Mouse (Mus musculus) forebrain, embryonic 14.5 days (tissue): ENCODE data around the gene Tspan9. TPM values are rescaled to one million over a fixed set of nuclear protein-coding genes. Genes with fewer than 3 reads are reported as not detected.

Source experiments
- ATAC-seq: fragments of 200-750 bp; cut with Nextera tagmentation; 2 replicates; pipeline ENCODE4 v1.8.0; 2017; ENCODE audit warnings: mild to moderate bottlenecking, moderate library complexity
- DNase-seq: peaks from one replicate; pipeline ENCODE4 v3.0.0-alpha.2; 2015; ENCODE audit warnings: low spot score
- H3K27ac ChIP-seq: fragments of 300-500 bp; sonication (generic); 2 replicates; pipeline ENCODE4 v1.5.1; 2014; ENCODE audit warnings: low read depth, mild to moderate bottlenecking, control low read depth, low read length, moderate library complexity
- H3K27me3 ChIP-seq: fragments of 300-500 bp; sonication (generic); replicated peaks from 2 replicates; pipeline ENCODE4 v1.6.1; 2014; ENCODE audit warnings: low read length, control low read depth, mixed read lengths; ENCODE audit not compliant: control insufficient read depth, insufficient read depth
- H3K36me3 ChIP-seq: fragments of 300-500 bp; sonication (generic); 2 replicates; pipeline ENCODE4 v1.6.1; 2014; ENCODE audit warnings: low read length, control low read depth; ENCODE audit not compliant: control insufficient read depth, insufficient read depth
- H3K4me1 ChIP-seq: fragments of 300-500 bp; sonication (generic); 2 replicates; pipeline ENCODE4 v1.6.1; 2014; ENCODE audit warnings: antibody characterized with exemption, low read length, control low read depth; ENCODE audit not compliant: control insufficient read depth, insufficient read depth
- H3K4me2 ChIP-seq: fragments of 300-500 bp; sonication (generic); 2 replicates; pipeline ENCODE4 v1.6.1; 2014; ENCODE audit warnings: mild to moderate bottlenecking, control low read depth, low read length
- H3K4me3 ChIP-seq: fragments of 300-500 bp; sonication (generic); 2 replicates; pipeline ENCODE4 v1.5.1; 2014; ENCODE audit warnings: low read depth, low read length, control low read depth
- H3K9ac ChIP-seq: fragments of 300-500 bp; sonication (generic); 2 replicates; pipeline ENCODE4 v1.6.1; 2014; ENCODE audit warnings: mild to moderate bottlenecking, low read length, control low read depth, moderate library complexity
- H3K9me3 ChIP-seq: fragments of 300-500 bp; sonication (generic); replicated peaks from 2 replicates; pipeline ENCODE4 v1.6.1; 2016; ENCODE audit warnings: low read length, control low read depth, mixed read lengths; ENCODE audit not compliant: control insufficient read depth
- WGBS: fragments of 180-500 bp; shearing (Covaris S2); extraction: QIAGEN DNeasy Blood & Tissue Kit; methylation state at CpG from one replicate; pipeline ENCODE4 v1.1.7; 2014; 5-methylcytosine and 5-hydroxymethylcytosine counted together
- microRNA-seq: library from miRNA; unstranded; fragments of <30 nt; microRNA quantifications from one replicate; pipeline ENCODE4, GENCODE M21; 2016
- polyA plus RNA-seq: library from polyadenylated mRNA; unstranded; fragments of >200 nt; fragmentation: Nextera tagmentation; extraction: Ambion mirVana; gene quantifications from 2 replicates; pipeline ENCODE4 v1.2.1, GENCODE M21; 2014

Tspan9 gene
- polyA plus RNA-seq, 1 experiment from 2014 or later, result 23.0 TPM

DNA sequence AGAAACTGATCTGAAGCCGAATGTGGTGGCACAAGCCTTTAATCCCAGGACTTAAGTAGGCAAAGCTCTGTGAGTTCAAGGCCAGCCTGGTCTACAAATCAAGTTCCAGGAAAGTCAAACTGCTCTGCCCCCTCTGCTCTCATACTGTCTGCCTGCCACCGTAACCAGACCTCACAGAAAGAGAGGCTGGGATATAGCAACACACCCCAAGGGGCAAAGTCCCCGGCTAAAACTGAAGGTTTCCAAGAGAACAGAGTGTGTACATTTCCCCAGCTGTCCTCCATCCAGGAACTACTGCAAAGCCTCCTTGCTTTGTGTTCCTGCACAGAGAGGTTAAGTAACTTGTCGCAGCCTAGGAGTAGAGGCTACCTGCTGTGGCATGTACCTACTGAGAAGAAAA is 231.7 kb downstream of the Tspan9 start:
- Histone ChIP-seq H3K27me3 (no peaks in the 10 kb centered on the region), H3K27ac (no peak overlapping the region), H3K9ac (no peak overlapping the region), H3K9me3 (no peaks in the 10 kb centered on the region), H3K4me1 (no peaks in the 10 kb centered on the region), H3K36me3 (0 out of 2 replicates have a peak, but pooled peaks cover 12% of the 10 kb centered on the region), H3K4me2 (no peak overlapping the region), H3K4me3 (no peak overlapping the region)
- no peak for ATAC-seq
- DNase-seq, result no peak
- 73% methylated on average over 4 of the region's 4 CpGs for WGBS

Small RNA genes lying within 50 kb of the gene (microRNA-seq; reads per million reads assigned to microRNA genes)
- not detected for gene Gm26338

Other genes starting within 250 kb of the Tspan9 start
- gene Tead4, start 157.2 kb upstream of the Tspan9 start, polyA plus RNA-seq, result 0.18 and 0.37 TPM in 2 replicates
- gene Tulp3, start 212.3 kb upstream of the Tspan9 start, polyA plus RNA-seq, result 10.4 and 11.5 TPM in 2 replicates
- gene Rhno1, start 219.3 kb upstream of the Tspan9 start, polyA plus RNA-seq, result 128 and 131 TPM in 2 replicates
- gene Foxm1, start 219.4 kb upstream of the Tspan9 start, polyA plus RNA-seq, result 18.4 and 21.5 TPM in 2 replicates
- 0.32 and 0.61 TPM in 2 replicates for gene Tex52, start 231.9 kb upstream of the Tspan9 start, polyA plus RNA-seq
- not detected in 2 replicates for gene Gm44596, start 231.9 kb upstream of the Tspan9 start, polyA plus RNA-seq